Mouse (Mus musculus): Measurements from ENCODE around the gene Magi2. TPM values are rescaled to one million over a fixed set of nuclear protein-coding genes. Genes with fewer than 3 reads are reported as not detected.

The Magi2 gene
- polyA plus RNA-seq, 1 experiment from 2014 or later: 1.9 TPM

GRCm38 (mm10) chr5:20140662-20141444 lies 914.0 kb downstream of the Magi2 start:
- H3K4me2 ChIP-seq (replicated peaks; ENCODE audit: low read depth, low read length): no peak overlapping the region
- TF ChIP-seq EP300 (IDR thresholded peaks at IDR 0.05) (no peak), CTCF (IDR thresholded peaks at IDR 0.05) (no peak)
- H3K4me3 ChIP-seq (ENCODE audit: low read depth, low read length): no peak overlapping the region
- no peaks in the 10 kb centered on the region for H3K36me3 ChIP-seq (ENCODE audit: insufficient read depth, low read length)
- H3K27me3 ChIP-seq (replicated peaks; ENCODE audit: insufficient read depth, low read length): no peaks in the 10 kb centered on the region
- whole genome bisulfite sequencing: 52% methylated on average over 10 of the region's 10 CpGs
- H3K4me1 ChIP-seq (ENCODE audit: insufficient read depth, low read depth, low read length): no peaks in the 10 kb centered on the region
- H3K9ac ChIP-seq (replicated peaks; ENCODE audit: low read depth): no peak overlapping the region
- H3K27ac ChIP-seq (ENCODE audit: low read length): no peak overlapping the region
- no peak for ATAC-seq
- no peak for DNase-seq (ENCODE audit: low spot score)
- no peaks in the 10 kb centered on the region for H3K9me3 ChIP-seq (ENCODE audit: low read length)

- Histone ChIP-seq H3K4me1 (ENCODE audit: insufficient read depth, low read depth, low read length) (no peaks in the 10 kb centered on the region), H3K27ac (ENCODE audit: low read length) (no peak overlapping the region), H3K36me3 (ENCODE audit: insufficient read depth, low read length) (no peaks in the 10 kb centered on the region), H3K9me3 (ENCODE audit: low read length) (no peaks in the 10 kb centered on the region), H3K27me3 (replicated peaks; ENCODE audit: insufficient read depth, low read length) (no peaks in the 10 kb centered on the region), H3K9ac (replicated peaks; ENCODE audit: low read depth) (no peak overlapping the region), H3K4me3 (ENCODE audit: low read depth, low read length) (no peak overlapping the region), H3K4me2 (replicated peaks; ENCODE audit: low read depth, low read length) (no peak overlapping the region)
- no peak for ATAC-seq
- TF ChIP-seq CTCF (IDR thresholded peaks at IDR 0.05): no peak
- no peak for TF ChIP-seq EP300 (IDR thresholded peaks at IDR 0.05)
- WGBS: 34% methylated on average over 3 of the region's 3 CpGs
- DNase-seq (ENCODE audit: low spot score): no peak
These were observed 926.7 kb downstream of the Magi2 start for GRCm38 (mm10) chr5:20153359-20154125.

- no peak overlapping the region for H3K27ac ChIP-seq (ENCODE audit: low read length)
- no peak overlapping the region for H3K4me3 ChIP-seq (ENCODE audit: low read depth, low read length)
- no peaks in the 10 kb centered on the region for H3K36me3 ChIP-seq (ENCODE audit: insufficient read depth, low read length)
- H3K9ac ChIP-seq (replicated peaks; ENCODE audit: low read depth): no peak overlapping the region
- no peaks in the 10 kb centered on the region for H3K27me3 ChIP-seq (replicated peaks; ENCODE audit: insufficient read depth, low read length)
- H3K4me2 ChIP-seq (replicated peaks; ENCODE audit: low read depth, low read length): no peak overlapping the region
- no peaks in the 10 kb centered on the region for H3K4me1 ChIP-seq (ENCODE audit: insufficient read depth, low read depth, low read length)
- TF ChIP-seq CTCF (IDR thresholded peaks at IDR 0.05): no peak
- no peak for TF ChIP-seq EP300 (IDR thresholded peaks at IDR 0.05)
- no peak for DNase-seq (ENCODE audit: low spot score)
- ATAC-seq: no peak
- whole genome bisulfite sequencing: 47% methylated on average over 5 of the region's 5 CpGs
- no peaks in the 10 kb centered on the region for H3K9me3 ChIP-seq (ENCODE audit: low read length)
These were observed 969.9 kb downstream of the Magi2 start for GRCm38 (mm10) chr5:20196765-20197164.

- H3K27me3 ChIP-seq (replicated peaks; ENCODE audit: insufficient read depth, low read length): no peaks in the 10 kb centered on the region
- 41% methylated on average over 9 of the region's 9 CpGs for WGBS
- no peak overlapping the region for H3K9ac ChIP-seq (replicated peaks; ENCODE audit: low read depth)
- no peaks in the 10 kb centered on the region for H3K9me3 ChIP-seq (ENCODE audit: low read length)
- ATAC-seq (no peak), DNase-seq (ENCODE audit: low spot score) (no peak)
- peak overlapping the region; percentile 22; the same call in 1 of the 2 replicates for H3K4me2 ChIP-seq (replicated peaks; ENCODE audit: low read depth, low read length)
- no peaks in the 10 kb centered on the region for H3K36me3 ChIP-seq (ENCODE audit: insufficient read depth, low read length)
- TF ChIP-seq EP300 (IDR thresholded peaks at IDR 0.05) (no peak), CTCF (IDR thresholded peaks at IDR 0.05) (no peak)
- H3K4me3 ChIP-seq (ENCODE audit: low read depth, low read length): no peak overlapping the region
- H3K4me1 ChIP-seq (ENCODE audit: insufficient read depth, low read depth, low read length): no peaks in the 10 kb centered on the region
- H3K27ac ChIP-seq (ENCODE audit: low read length): no peak overlapping the region
These were observed 970.6 kb downstream of the Magi2 start for GRCm38 (mm10) chr5:20197395-20197794.

GRCm38 (mm10) chr5:20201348-20201747 lies 974.5 kb downstream of the Magi2 start:
- H3K4me1 ChIP-seq (ENCODE audit: insufficient read depth, low read depth, low read length): no peaks in the 10 kb centered on the region
- no peaks in the 10 kb centered on the region for H3K36me3 ChIP-seq (ENCODE audit: insufficient read depth, low read length)
- no peak for ATAC-seq
- WGBS: 65% methylated on average over 1 of the region's 1 CpGs
- no peak overlapping the region for H3K4me2 ChIP-seq (replicated peaks; ENCODE audit: low read depth, low read length)
- H3K9me3 ChIP-seq (ENCODE audit: low read length): no peaks in the 10 kb centered on the region
- H3K9ac ChIP-seq (replicated peaks; ENCODE audit: low read depth): no peak overlapping the region
- TF ChIP-seq CTCF (IDR thresholded peaks at IDR 0.05) (no peak), EP300 (IDR thresholded peaks at IDR 0.05) (no peak)
- DNase-seq (ENCODE audit: low spot score): no peak
- H3K27ac ChIP-seq (ENCODE audit: low read length): no peak overlapping the region
- H3K4me3 ChIP-seq (ENCODE audit: low read depth, low read length): no peak overlapping the region
- no peaks in the 10 kb centered on the region for H3K27me3 ChIP-seq (replicated peaks; ENCODE audit: insufficient read depth, low read length)

- no peaks in the 10 kb centered on the region for H3K9me3 ChIP-seq (ENCODE audit: low read length)
- H3K9ac ChIP-seq (replicated peaks; ENCODE audit: low read depth): no peak overlapping the region
- ATAC-seq (no peak), DNase-seq (ENCODE audit: low spot score) (no peak)
- H3K4me2 ChIP-seq (replicated peaks; ENCODE audit: low read depth, low read length): no peak overlapping the region
- no peak overlapping the region for H3K27ac ChIP-seq (ENCODE audit: low read length)
- H3K4me3 ChIP-seq (ENCODE audit: low read depth, low read length): no peak overlapping the region
- no peaks in the 10 kb centered on the region for H3K36me3 ChIP-seq (ENCODE audit: insufficient read depth, low read length)
- H3K27me3 ChIP-seq (replicated peaks; ENCODE audit: insufficient read depth, low read length): no peaks in the 10 kb centered on the region
- WGBS: 63% methylated on average over 2 of the region's 2 CpGs
- H3K4me1 ChIP-seq (ENCODE audit: insufficient read depth, low read depth, low read length): no peaks in the 10 kb centered on the region
- TF ChIP-seq CTCF (IDR thresholded peaks at IDR 0.05) (no peak), EP300 (IDR thresholded peaks at IDR 0.05) (no peak)
These were observed 981.3 kb downstream of the Magi2 start for GRCm38 (mm10) chr5:20208110-20208509.

Measured in lung, postnatal 0 days (tissue).